In the genomic region with DNA sequence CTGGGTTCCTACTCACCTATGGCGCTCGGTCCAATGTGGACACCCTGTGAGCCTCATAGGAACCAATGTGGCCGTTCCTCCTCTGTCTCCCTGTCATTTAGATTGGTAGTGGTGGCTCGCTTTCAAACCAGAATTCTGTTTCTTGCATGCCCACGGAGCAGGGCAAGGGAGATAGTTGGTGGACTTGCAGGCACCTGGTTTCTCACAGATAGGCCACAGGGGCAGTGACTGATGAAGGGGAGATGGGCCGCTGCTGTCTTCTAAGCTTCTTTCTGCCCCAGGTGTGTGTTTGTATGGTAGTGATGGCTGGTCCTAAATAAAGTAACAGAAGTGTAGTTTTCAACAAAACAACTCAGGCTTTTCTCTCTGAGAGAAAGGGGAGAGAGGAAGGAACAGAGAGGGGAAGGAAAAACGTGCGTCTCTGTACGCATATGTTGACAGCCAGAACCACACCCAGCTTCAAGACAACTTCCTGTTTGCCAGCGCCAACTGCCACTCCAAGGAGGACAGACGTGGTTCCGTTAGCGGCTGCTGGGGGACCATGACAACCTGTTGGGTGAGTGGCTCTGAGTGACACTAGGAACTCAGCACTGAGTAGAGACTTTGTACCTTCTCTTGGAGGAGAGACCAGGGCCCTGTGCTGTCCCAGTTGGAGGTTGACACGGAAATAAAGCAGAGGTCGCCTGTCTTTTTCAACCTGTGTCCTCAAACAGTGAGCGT, we compare ENCODE assay signal across 9 mouse cellular contexts.
DNase-seq lines count a peak whose midpoint lies in the region; ATAC-seq and TF ChIP-seq lines count a peak whose summit lies in the region.
"Had no signal": no experiment of that assay in that cellular context is flagged by ENCODE, and none has a peak within 500 bp of the region (broad histone marks: within the 10 kb centered on the region; RNA-seq: fewer than 3 reads in every experiment).

No protein-coding gene starts in this region.

- ATAC-seq in common myeloid progenitor, adult 5-6 weeks (replicated peaks; ENCODE audit: low read depth, poor library complexity, severe bottlenecking) = peak; percentile 74
- ATAC-seq in megakaryocyte, adult 5-6 weeks (ENCODE audit: poor library complexity, severe bottlenecking) = peak; percentile 73
- ATAC-seq in midbrain, embryonic 11.5 days (ENCODE audit: low FRiP score) = no peak

- H3K9me3 ChIP-seq in CH12.LX (replicated peaks; ENCODE audit: low read length) = no peaks in the 10 kb centered on the region
- no peaks in the 10 kb centered on the region for H3K9me3 ChIP-seq in midbrain, embryonic 11.5 days (ENCODE audit: control insufficient read depth, low read length)
- H3K9me3 ChIP-seq: neural tube, embryonic 12.5 days had no signal

- H3K4me2 ChIP-seq in CH12.LX (ENCODE audit: insufficient read depth, low read depth, poor library complexity, severe bottlenecking) = peak overlapping the region; percentile 90
- H3K4me2 ChIP-seq in midbrain, embryonic 11.5 days = no peak overlapping the region

- no peak for TF ChIP-seq POLR2A in CH12.LX (IDR thresholded peaks at IDR 0.05; ENCODE audit: low read depth, low read length)

- H3K27ac ChIP-seq in CH12.LX (ENCODE audit: insufficient read depth, low read depth) = no peak overlapping the region
- H3K27ac ChIP-seq in midbrain, embryonic 11.5 days (ENCODE audit: low read depth, low read length) = no peak overlapping the region
- H3K27ac ChIP-seq: neural tube, embryonic 12.5 days had no signal

- no peak for TF ChIP-seq RAD21 in CH12.LX (IDR thresholded peaks at IDR 0.05; ENCODE audit: low read depth, low read length)

- in situ Hi-C loops in CH12.LX (cut with MboI; ENCODE audit: low pct_ligation_motif_present, low pct_unique_long_range_greater_than_20kb, low sequenced_read_pairs) = no loop called here

- 87% methylated on average over 16 of the region's 16 CpGs for WGBS in midbrain, embryonic 11.5 days

- H3K79me2 ChIP-seq in CH12.LX (replicated peaks; ENCODE audit: control insufficient read depth, extremely low read depth, insufficient read depth, poor library complexity, severe bottlenecking) = no peaks in the 10 kb centered on the region

- DNase-seq in CH12.LX (ENCODE audit: extremely low read depth) = peak; percentile 72
- DNase-seq in kidney, adult 8-10 months = peak; percentile 42 to 45
- DNase-seq in thymus, postnatal 4 days = peak; percentile 79
- DNase-seq in midbrain, embryonic 11.5 days (ENCODE audit: low spot score, missing footprints) = no peak
- DNase-seq in frontal cortex, postnatal 36 days (ENCODE audit: low spot score in 2 of 2) = no peak
- no peak for DNase-seq in frontal cortex, postnatal 14 days (ENCODE audit: low spot score in 2 of 2)

- H3K9ac ChIP-seq in CH12.LX (ENCODE audit: insufficient read depth, low read depth) = no peak overlapping the region; the same call in 1 of the 2 replicates
- no peak overlapping the region for H3K9ac ChIP-seq in midbrain, embryonic 11.5 days (ENCODE audit: low read length)
- H3K9ac ChIP-seq: neural tube, embryonic 12.5 days had no signal

- TF ChIP-seq CTCF in CH12.LX (conservative IDR thresholded peaks at IDR 0.05 in 1 of 2, IDR thresholded peaks at IDR 0.05 in 1 of 2; ENCODE audit: low read depth in 2 of 2, low read length in 2 of 2) = no peak

- H3K4me1 ChIP-seq in CH12.LX (ENCODE audit: control insufficient read depth in 1 of 2, insufficient read depth in 2 of 2) = peaks cover 13 to 56% of the 10 kb centered on the region in 2 experiments
- H3K4me1 ChIP-seq in midbrain, embryonic 11.5 days (ENCODE audit: control insufficient read depth, insufficient read depth, low read length) = no peaks in the 10 kb centered on the region
- H3K4me1 ChIP-seq: neural tube, embryonic 12.5 days had no signal

- H3K27me3 ChIP-seq in CH12.LX (replicated peaks) = no peaks in the 10 kb centered on the region
- no peaks in the 10 kb centered on the region for H3K27me3 ChIP-seq in midbrain, embryonic 11.5 days (ENCODE audit: control insufficient read depth, insufficient read depth, low read length)
- H3K27me3 ChIP-seq: neural tube, embryonic 12.5 days had no signal

- peaks cover 11 to 49% of the 10 kb centered on the region in 2 experiments for H3K36me3 ChIP-seq in CH12.LX (replicated peaks in 1 of 2; ENCODE audit: control insufficient read depth in 1 of 2, insufficient read depth in 1 of 2, low read length in 1 of 2)
- H3K36me3 ChIP-seq in midbrain, embryonic 11.5 days (ENCODE audit: control insufficient read depth, insufficient read depth, low read length) = no peaks in the 10 kb centered on the region
- H3K36me3 ChIP-seq: neural tube, embryonic 12.5 days had no signal

- dilution Hi-C loops in CH12.LX (cut with MboI; ENCODE audit: extremely low pct_ligation_motif_present, extremely low pct_unique_long_range_greater_than_20kb, low sequenced_read_pairs) = no loop called here

- no peak for TF ChIP-seq EP300 in CH12.LX (IDR thresholded peaks at IDR 0.05; ENCODE audit: low read length)

- peak overlapping the region; percentile 54 to 61 (median 58) for H3K4me3 ChIP-seq in CH12.LX (replicated peaks in 1 of 3; ENCODE audit: low read depth in 2 of 3, low read length in 2 of 3, poor library complexity in 1 of 3)
- H3K4me3 ChIP-seq in midbrain, embryonic 11.5 days (ENCODE audit: low read depth, low read length) = no peak overlapping the region
- H3K4me3 ChIP-seq: neural tube, embryonic 12.5 days had no signal

TF ChIP-seq in CH12.LX, 34 proteins besides CTCF, POLR2A, EP300 and RAD21:
- TF ChIP-seq RCOR1 (conservative IDR thresholded peaks at IDR 0.05; ENCODE audit: low read depth, low read length) = no peak
- peak; percentile 58 for TF ChIP-seq BHLHE40 (IDR thresholded peaks at IDR 0.05; ENCODE audit: low read depth, low read length)
- no peak for TF ChIP-seq MAX (IDR thresholded peaks at IDR 0.05; ENCODE audit: low read length)
- no peak for TF ChIP-seq CHD1 (IDR thresholded peaks at IDR 0.05; ENCODE audit: low read depth, low read length)
- TF ChIP-seq USF2 (conservative IDR thresholded peaks at IDR 0.05; ENCODE audit: low read depth, low read length) = no peak
- TF ChIP-seq MAZ (IDR thresholded peaks at IDR 0.05; ENCODE audit: low read depth, low read length) = no peak
- TF ChIP-seq ZMIZ1 (IDR thresholded peaks at IDR 0.05; ENCODE audit: low read depth, low read length) = no peak
- peak; percentile 36; the same call in 1 of the 2 replicates for TF ChIP-seq ELF1 (IDR thresholded peaks at IDR 0.05; ENCODE audit: low read depth, low read length)
- no peak for TF ChIP-seq TCF12 (IDR thresholded peaks at IDR 0.05; ENCODE audit: low read depth, low read length)
- TF ChIP-seq HCFC1 (IDR thresholded peaks at IDR 0.05; ENCODE audit: low read depth, low read length) = no peak
- TF ChIP-seq MYC (IDR thresholded peaks at IDR 0.05; ENCODE audit: low read depth, low read length) = no peak
- TF ChIP-seq UBTF (IDR thresholded peaks at IDR 0.05; ENCODE audit: low read depth, low read length) = no peak
- TF ChIP-seq KAT2A (IDR thresholded peaks at IDR 0.05; ENCODE audit: insufficient replicate concordance, low read length) = no peak
- TF ChIP-seq E2F4 (IDR thresholded peaks at IDR 0.05; ENCODE audit: insufficient replicate concordance, low read depth, low read length) = no peak
- TF ChIP-seq JUN (IDR thresholded peaks at IDR 0.05; ENCODE audit: insufficient read depth, low read depth, low read length) = no peak
- no peak for TF ChIP-seq NELFE (IDR thresholded peaks at IDR 0.05; ENCODE audit: low read depth, low read length)

Comparison
In these comparisons a context has a peak if more than half of its experiments do, and no peak if none do; other contexts are left out.
1. DNase-seq: peak in CH12.LX (single experiment), kidney, adult 8-10 months (2 of 2) and thymus, postnatal 4 days (single experiment); none in midbrain, embryonic 11.5 days (single experiment), frontal cortex, postnatal 36 days (0 of 2) and frontal cortex, postnatal 14 days (0 of 2).